In the genomic region with DNA sequence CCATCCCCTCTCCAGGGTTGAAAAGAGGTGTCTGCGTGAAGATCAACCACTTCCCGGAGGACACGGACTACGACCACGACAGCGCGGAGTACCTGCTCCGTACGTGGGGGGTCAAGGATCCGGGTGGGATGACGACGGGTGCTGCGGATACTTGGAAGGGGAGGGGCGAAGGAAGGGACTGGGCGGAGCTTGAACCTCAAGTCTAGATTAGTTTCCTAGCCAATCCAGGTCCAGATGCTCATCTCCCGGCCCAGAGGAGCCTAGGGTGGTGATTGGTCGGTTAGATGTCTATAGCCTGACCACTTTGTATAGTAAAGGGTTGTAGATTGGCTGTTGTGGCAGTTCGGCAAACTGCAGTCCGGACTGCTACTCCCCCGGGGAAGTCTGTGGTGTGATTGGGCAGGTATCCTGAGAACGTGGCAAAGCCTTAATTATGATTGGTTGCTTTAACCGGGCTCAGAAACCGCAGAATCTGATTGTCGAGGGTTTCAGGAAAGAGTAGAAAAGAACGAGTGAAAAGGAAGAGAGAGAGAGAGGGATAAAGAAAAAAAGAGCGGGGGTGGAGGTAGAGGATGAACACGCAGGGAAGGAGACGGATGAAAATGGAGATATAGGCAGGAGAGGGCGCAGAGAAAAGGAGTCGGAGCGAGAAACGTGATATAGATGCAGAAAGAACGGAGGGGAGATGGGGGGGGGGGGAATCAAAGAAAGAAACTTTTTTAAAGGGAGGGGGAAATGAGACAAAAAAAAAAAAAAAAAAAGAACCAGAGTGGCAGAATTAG, we compare ENCODE assay signal across 8 mouse cellular contexts. TPM values are rescaled to one million over a fixed set of nuclear protein-coding genes. Genes with fewer than 3 reads are reported as not detected.
DNase-seq lines count a peak whose midpoint lies in the region; ATAC-seq and TF ChIP-seq lines count a peak whose summit lies in the region.

No protein-coding gene starts in this region.

- H3K36me3 ChIP-seq in spleen, adult 2 months (ENCODE audit: control insufficient read depth, insufficient read depth, low read length), result no peaks in the 10 kb centered on the region
- no peaks in the 10 kb centered on the region for H3K36me3 ChIP-seq in forebrain, embryonic 16.5 days (ENCODE audit: control insufficient read depth, insufficient read depth)
- H3K36me3 ChIP-seq in midbrain, embryonic 11.5 days (ENCODE audit: control insufficient read depth, insufficient read depth, low read length), result no peaks in the 10 kb centered on the region

- H3K9ac ChIP-seq in forebrain, embryonic 16.5 days (replicated peaks; ENCODE audit: low read depth, low read length), result peak overlapping the region; percentile 53
- peak overlapping the region; percentile 55 for H3K9ac ChIP-seq in midbrain, embryonic 11.5 days (ENCODE audit: low read length)

- no peak for TF ChIP-seq POLR2A in spleen, adult 2 months (IDR thresholded peaks at IDR 0.05; ENCODE audit: low read depth, low read length)

- no peak overlapping the region for H3K27ac ChIP-seq in spleen, adult 2 months (ENCODE audit: insufficient read depth, low read length)
- H3K27ac ChIP-seq in forebrain, embryonic 16.5 days (ENCODE audit: low read length), result no peak overlapping the region
- H3K27ac ChIP-seq in midbrain, embryonic 11.5 days (ENCODE audit: low read depth, low read length), result no peak overlapping the region

- no peak for DNase-seq in spleen, adult 2 months (ENCODE audit: low read depth in 1 of 2, low spot score in 2 of 2)
- no peak for DNase-seq in spleen, postnatal 4 days (ENCODE audit: low spot score in 2 of 2)
- peak; percentile 49 to 50 for DNase-seq in cerebellum, adult 18-20 months
- peak; percentile 44 to 56 for DNase-seq in kidney, postnatal 4 days
- peak; percentile 94 for DNase-seq in midbrain, embryonic 11.5 days (ENCODE audit: low spot score, missing footprints)
- peak; percentile 79 for DNase-seq in telencephalon, adult 2 months (ENCODE audit: low read depth, low spot score)
- no peak for DNase-seq in urinary bladder, postnatal 14 days (ENCODE audit: low spot score)

- H3K4me3 ChIP-seq in spleen, adult 2 months (ENCODE audit: extremely low read depth, insufficient read depth, insufficient read length), result peak overlapping the region; percentile 41; the same call in 1 of the 2 replicates
- H3K4me3 ChIP-seq in forebrain, embryonic 16.5 days (replicated peaks; ENCODE audit: low read length), result peak overlapping the region; percentile 44
- H3K4me3 ChIP-seq in midbrain, embryonic 11.5 days (ENCODE audit: low read depth, low read length), result peak overlapping the region; percentile 36

- H3K27me3 ChIP-seq in spleen, adult 2 months (ENCODE audit: control insufficient read depth, insufficient read depth, low read length), result peaks cover 25% of the 10 kb centered on the region
- peaks cover 18% of the 10 kb centered on the region for H3K27me3 ChIP-seq in forebrain, embryonic 16.5 days (replicated peaks; ENCODE audit: control insufficient read depth, insufficient read depth, low read length)
- H3K27me3 ChIP-seq in midbrain, embryonic 11.5 days (ENCODE audit: control insufficient read depth, insufficient read depth, low read length), result peaks cover 41% of the 10 kb centered on the region

- peak; percentile 89 for ATAC-seq in forebrain, embryonic 16.5 days
- ATAC-seq in midbrain, embryonic 11.5 days (ENCODE audit: low FRiP score), result peak; percentile 91

- no peak for TF ChIP-seq CTCF in spleen, adult 2 months (IDR thresholded peaks at IDR 0.05; ENCODE audit: extremely low read depth, insufficient read depth, insufficient read length, insufficient replicate concordance)

- 4% methylated on average over 33 of the region's 33 CpGs for WGBS in spleen, adult 2 months
- under 1% methylated on average over 33 of the region's 33 CpGs for WGBS in forebrain, embryonic 16.5 days
- WGBS in midbrain, embryonic 11.5 days, result under 1% methylated on average over 33 of the region's 33 CpGs

- peaks cover 4% of the 10 kb centered on the region for H3K4me1 ChIP-seq in spleen, adult 2 months (ENCODE audit: control insufficient read depth, insufficient read depth, insufficient read length)
- H3K4me1 ChIP-seq in forebrain, embryonic 16.5 days (replicated peaks; ENCODE audit: control insufficient read depth, insufficient read depth, low read length), result peaks cover 26% of the 10 kb centered on the region
- peaks cover 9% of the 10 kb centered on the region for H3K4me1 ChIP-seq in midbrain, embryonic 11.5 days (ENCODE audit: control insufficient read depth, insufficient read depth, low read length)

- peak overlapping the region; percentile 91 for H3K4me2 ChIP-seq in forebrain, embryonic 16.5 days (ENCODE audit: low read length)
- peak overlapping the region; percentile 68 for H3K4me2 ChIP-seq in midbrain, embryonic 11.5 days

- H3K9me3 ChIP-seq in forebrain, embryonic 16.5 days (ENCODE audit: control insufficient read depth, low read length), result no peaks in the 10 kb centered on the region
- no peaks in the 10 kb centered on the region for H3K9me3 ChIP-seq in midbrain, embryonic 11.5 days (ENCODE audit: control insufficient read depth, low read length)

RNA-seq across cellular contexts. Expression of gene Cacng6, which starts 12.6 kb away (rescaled TPM):
- 0.11 and 0.15 TPM in 2 replicates for polyA plus RNA-seq in spleen, adult 2 months (2012; rRNA removed)
- polyA plus RNA-seq in forebrain, embryonic 16.5 days (2015; fragmentation: Nextera tagmentation; extraction: Ambion mirVana), result 0.14 TPM in 1 of 2 replicates, not detected in the other
- not detected in 2 replicates for polyA plus RNA-seq in midbrain, embryonic 11.5 days (2014; fragmentation: Nextera tagmentation; extraction: Ambion mirVana)

RNA-seq across cellular contexts. Expression of gene Cacng8, which starts 20.9 kb away (rescaled TPM):
- 1.8 and 3.0 TPM in 2 replicates for polyA plus RNA-seq in spleen, adult 2 months (2012; rRNA removed)
- 12.9 and 16.4 TPM in 2 replicates for polyA plus RNA-seq in forebrain, embryonic 16.5 days (2015; fragmentation: Nextera tagmentation; extraction: Ambion mirVana)
- polyA plus RNA-seq in midbrain, embryonic 11.5 days (2014; fragmentation: Nextera tagmentation; extraction: Ambion mirVana), result 4.0 and 4.7 TPM in 2 replicates

Comparison
In these comparisons a context has a peak if more than half of its experiments do, and no peak if none do; other contexts are left out.
1. DNase-seq: peak in cerebellum, adult 18-20 months (2 of 2), kidney, postnatal 4 days (2 of 2), midbrain, embryonic 11.5 days (single experiment) and telencephalon, adult 2 months (single experiment); none in spleen, adult 2 months (0 of 2), spleen, postnatal 4 days (0 of 2) and urinary bladder, postnatal 14 days (single experiment).
2. Peak in every context shown above with its lines, with median percentiles within 50 percentile points of each other: H3K4me3 ChIP-seq.